In the genomic region with DNA sequence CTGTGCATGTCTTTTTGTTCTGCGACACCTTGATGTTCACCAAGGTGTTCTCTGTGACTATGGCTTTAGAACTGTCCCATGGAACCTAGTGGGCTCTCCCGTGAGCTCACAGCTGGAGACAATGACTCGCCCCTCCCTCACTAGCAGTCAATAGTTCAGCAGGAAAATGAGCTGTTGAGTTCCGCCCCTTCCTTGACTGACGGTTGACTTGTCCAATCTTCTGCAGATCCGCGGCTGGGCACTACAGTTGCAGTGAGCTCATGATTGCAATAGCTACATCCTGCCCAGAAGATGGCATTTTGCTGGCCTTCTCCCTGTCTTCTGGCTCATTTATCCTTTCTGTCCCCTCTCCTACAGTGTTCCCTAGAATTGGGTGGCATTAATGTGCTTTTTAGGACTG, we compare ENCODE assay signal across 11 mouse cellular contexts. TPM values are rescaled to one million over a fixed set of nuclear protein-coding genes. Genes with fewer than 3 reads are reported as not detected.
A peak's percentile ranks its signal among the peaks of the same experiment; 100 is the strongest.
DNase-seq lines count a peak whose midpoint lies in the region.
"Had no signal": no experiment of that assay in that cellular context is flagged by ENCODE, and none has a peak within 500 bp of the region (broad histone marks: within the 10 kb centered on the region; RNA-seq: fewer than 3 reads in every experiment).

No protein-coding gene starts in this region.

- peak; percentile 15 for DNase-seq in gastrocnemius, postnatal 10 days
- DNase-seq in gastrocnemius, adult 8-10 months (ENCODE audit: low spot score in 2 of 2): no peak
- DNase-seq in thymus, postnatal 14 days: peak; percentile 14
- no peak for DNase-seq in thymus, postnatal 0 days (ENCODE audit: low spot score)
- peak; percentile 34 to 41 for DNase-seq in adrenal gland, postnatal 36 days
- DNase-seq in testis, postnatal 14 days (ENCODE audit: low spot score): peak; percentile 80
- DNase-seq in heart, adult 8-10 months (ENCODE audit: low spot score): no peak
- DNase-seq in cerebellum, adult 8-10 months: no peak
- DNase-seq: gastrocnemius, postnatal 25 days had no signal

RNA-seq across cellular contexts. Expression of gene Slc35g1, which starts 25.7 kb away (rescaled TPM):
- 1 to 10 TPM; 1.7 to 2.3 TPM for total RNA-seq in gastrocnemius, postnatal 10 days (2021)
- total RNA-seq in gastrocnemius, adult 8-10 months (2022): 1 to 10 TPM; 1.8 to 2.3 (median 1.9) TPM
- 3.1 and 3.7 TPM in 2 replicates for polyA plus RNA-seq in thymus, postnatal 0 days (2015; fragmentation: Nextera tagmentation; extraction: Ambion mirVana)
- total RNA-seq in adrenal gland, postnatal 36 days (2021): 10 to 100 TPM; 17.3 to 20.2 TPM
- 1 to 10 TPM; 2.1 to 3.0 (median 2.4) TPM for total RNA-seq in heart, adult 8-10 months (2022)

RNA-seq across cellular contexts. Expression of gene Plce1, which starts 59.5 kb away (rescaled TPM):
- 10 to 100 TPM; 18.6 to 23.0 TPM for total RNA-seq in gastrocnemius, postnatal 10 days (2021)
- 1 to 10 TPM; 4.8 to 6.6 (median 6.1) TPM for total RNA-seq in gastrocnemius, adult 8-10 months (2022)
- 0.98 and 1.0 TPM in 2 replicates for polyA plus RNA-seq in thymus, postnatal 0 days (2015; fragmentation: Nextera tagmentation; extraction: Ambion mirVana)
- total RNA-seq in adrenal gland, postnatal 36 days (2021): 1 to 10 TPM; 6.5 to 8.9 TPM
- 10 to 100 TPM; 15.0 to 19.5 (median 17.7) TPM for total RNA-seq in heart, adult 8-10 months (2022)
- total RNA-seq: neutrophil, adult 5-6 weeks had no signal
- polyA plus RNA-seq: macrophage had no signal

Comparison
In these comparisons a context has a peak if more than half of its experiments do, and no peak if none do; other contexts are left out.
1. DNase-seq: peak in gastrocnemius, postnatal 10 days (single experiment), thymus, postnatal 14 days (single experiment), adrenal gland, postnatal 36 days (2 of 2) and testis, postnatal 14 days (single experiment); none in gastrocnemius, adult 8-10 months (0 of 2), thymus, postnatal 0 days (single experiment), heart, adult 8-10 months (single experiment) and cerebellum, adult 8-10 months (single experiment).
2. RNA of gene Slc35g1, which starts 25.7 kb away (total RNA-seq): 17.3 to 20.2 TPM in adrenal gland, postnatal 36 days; 2.1 to 3.0 TPM in heart, adult 8-10 months, 1.7 to 2.3 TPM in gastrocnemius, postnatal 10 days and 1.8 to 2.3 TPM in gastrocnemius, adult 8-10 months; every median in the first group is over 4 times any median in the second.